Mouse (Mus musculus) hindbrain, embryonic 13.5 days (tissue): ENCODE results near the gene Rbm3. TPM values are rescaled to one million over a fixed set of nuclear protein-coding genes. Genes with fewer than 3 reads are reported as not detected.

ENCODE experiments used
- polyA plus RNA-seq: library from polyadenylated mRNA; unstranded; fragments of >200 nt; fragmentation: Nextera tagmentation; extraction: Ambion mirVana; gene quantifications from 2 replicates; pipeline ENCODE4 v1.2.1, GENCODE M21; 2015

Rbm3 gene
- polyA plus RNA-seq, 1 experiment from 2014 or later: 336 TPM

Other genes with a start within 250 kb of the Rbm3 start
- 214 and 222 TPM in 2 replicates for gene Pqbp1, start 246.6 kb downstream of the Rbm3 start, polyA plus RNA-seq
- gene Timm17b, start 246.5 kb downstream of the Rbm3 start, polyA plus RNA-seq: 159 and 162 TPM in 2 replicates
- gene Gm10491, start 238.0 kb downstream of the Rbm3 start, polyA plus RNA-seq: not detected in 2 replicates
- not detected in 2 replicates for gene Gm10490, start 236.3 kb downstream of the Rbm3 start, polyA plus RNA-seq
- 223 and 225 TPM in 2 replicates for gene Pcsk1n, start 226.1 kb downstream of the Rbm3 start, polyA plus RNA-seq
- gene Eras, start 217.3 kb downstream of the Rbm3 start, polyA plus RNA-seq: 0.16 TPM in 1 of 2 replicates, not detected in the other
- gene Hdac6, start 198.0 kb downstream of the Rbm3 start, polyA plus RNA-seq: 65.1 and 66.1 TPM in 2 replicates
- gene Gata1, start 167.8 kb downstream of the Rbm3 start, polyA plus RNA-seq: 0.23 and 0.29 TPM in 2 replicates
- 0.31 and 0.53 TPM in 2 replicates for gene Glod5, start 127.4 kb downstream of the Rbm3 start, polyA plus RNA-seq
- gene Suv39h1, start 71.1 kb downstream of the Rbm3 start, polyA plus RNA-seq: 39.9 and 40.8 TPM in 2 replicates
- 0.12 and 0.18 TPM in 2 replicates for gene Was, start 55.4 kb downstream of the Rbm3 start, polyA plus RNA-seq
- gene Wdr13, start 13.0 kb downstream of the Rbm3 start, polyA plus RNA-seq: 58.5 and 60.9 TPM in 2 replicates
- 19.8 and 21.0 TPM in 2 replicates for gene Tbc1d25, start 30.3 kb upstream of the Rbm3 start, polyA plus RNA-seq
- gene Ebp, start 47.6 kb upstream of the Rbm3 start, polyA plus RNA-seq: 26.4 and 29.5 TPM in 2 replicates
- gene Porcn, start 60.6 kb upstream of the Rbm3 start, polyA plus RNA-seq: 43.4 and 50.0 TPM in 2 replicates
- gene Ftsj1, start 106.5 kb upstream of the Rbm3 start, polyA plus RNA-seq: 46.9 and 48.4 TPM in 2 replicates
- 30.0 and 30.6 TPM in 2 replicates for gene Slc38a5, start 125.3 kb upstream of the Rbm3 start, polyA plus RNA-seq
- gene Ssxb10, start 181.5 kb upstream of the Rbm3 start, polyA plus RNA-seq: not detected in 2 replicates
- not detected in 2 replicates for gene Ssxb9, start 221.1 kb upstream of the Rbm3 start, polyA plus RNA-seq